Mouse (Mus musculus) left cerebral cortex, postnatal 36 days (tissue): ENCODE data around the gene Commd1. TPM values are rescaled to one million over a fixed set of nuclear protein-coding genes. Genes with fewer than 3 reads are reported as not detected.

ENCODE experiments used
- DNase-seq, 2 experiments: peaks; one replicate each; pipeline ENCODE4 v3.0.0; 2021 to 2022; ENCODE audit warnings: low spot score in 2 of 2, mixed read lengths in 1 of 2
- intact Hi-C: fragments of 180-260 bp; cut with DNase I; formaldehyde crosslinking; loops from one replicate; pipeline ENCODE4 v1.15.1; 2025
- total RNA-seq, 2 experiments: library from RNA; stranded (reverse); gene quantifications; 2 replicates each; pipeline ENCODE4 v1.2.3; 2021

Gene Commd1
- total RNA-seq, 2 experiments from 2014 or later: 38.8 to 44.6 TPM

- intact Hi-C loops: no loop called here
- DNase-seq: no peak
These were observed 20.1 kb downstream of the Commd1 start for GRCm38 (mm10) chr11:22962101-22962500.

GRCm38 (mm10) chr11:22957791-22958374, 24.3 kb downstream of the Commd1 start:
- intact Hi-C loops: loop anchor here (2.0 to 5.0 kb wide), 2 partner anchors 101 to 327 kb away; no protein-coding TSS in a partner anchor
- no peak for DNase-seq

- intact Hi-C loops: loop anchor here (5.0 kb wide), 1 partner anchor 100 kb away; no protein-coding TSS in a partner anchor
- no peak for DNase-seq
These were observed 25.4 kb downstream of the Commd1 start for GRCm38 (mm10) chr11:22956830-22957229.

GRCm38 (mm10) chr11:22956346-22956745, 25.8 kb downstream of the Commd1 start:
- DNase-seq: no peak
- intact Hi-C loops: loop anchor here (5.0 kb wide), 1 partner anchor 99 kb away; no protein-coding TSS in a partner anchor

DNA sequence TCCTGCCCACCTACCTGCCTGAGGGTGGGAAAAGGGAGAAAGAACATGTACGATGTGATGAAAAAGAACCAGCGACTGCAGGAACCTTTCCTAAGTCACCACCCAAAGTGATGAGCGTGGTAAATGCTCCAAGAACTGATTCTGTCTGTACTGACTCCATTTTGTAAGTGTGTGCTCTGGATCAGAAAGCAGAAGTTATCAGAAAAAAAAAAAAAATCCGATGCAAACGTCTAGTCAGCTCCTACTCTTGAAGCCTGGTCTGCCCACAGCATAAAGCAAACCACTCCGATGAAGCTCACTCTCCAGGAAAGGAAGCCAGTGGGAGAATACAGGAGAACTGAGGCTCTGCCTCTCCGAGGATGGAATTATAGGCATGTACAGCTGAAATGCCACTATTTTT, 29.5 kb downstream of the Commd1 start:
- intact Hi-C loops: no loop called here
- DNase-seq: no peak

GRCm38 (mm10) chr11:22950131-22950530, 32.1 kb downstream of the Commd1 start:
- intact Hi-C loops: no loop called here
- DNase-seq: no peak

DNA sequence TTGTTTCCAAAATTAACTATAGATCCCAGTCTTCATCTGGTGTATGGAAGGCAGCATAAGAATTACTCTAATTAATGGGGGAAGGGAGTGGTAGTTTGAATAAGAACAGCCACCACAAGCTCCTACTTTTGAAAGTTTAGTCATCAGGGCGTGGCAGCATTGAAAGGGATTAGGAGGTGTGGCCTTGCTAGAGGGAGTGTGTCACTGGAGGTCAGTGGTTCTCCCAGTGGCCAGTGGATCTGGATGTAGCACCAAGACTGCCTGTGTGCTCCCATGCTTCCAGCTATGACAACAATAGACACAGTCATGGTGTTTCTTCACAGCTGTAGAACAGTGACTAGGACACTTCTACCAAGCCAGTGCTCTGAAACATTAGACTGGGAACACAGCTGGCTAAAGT, 33.1 kb downstream of the Commd1 start:
- DNase-seq: no peak
- intact Hi-C loops: no loop called here

GRCm38 (mm10) chr11:22938983-22939382, 43.2 kb downstream of the Commd1 start:
- intact Hi-C loops: no loop called here

DNA sequence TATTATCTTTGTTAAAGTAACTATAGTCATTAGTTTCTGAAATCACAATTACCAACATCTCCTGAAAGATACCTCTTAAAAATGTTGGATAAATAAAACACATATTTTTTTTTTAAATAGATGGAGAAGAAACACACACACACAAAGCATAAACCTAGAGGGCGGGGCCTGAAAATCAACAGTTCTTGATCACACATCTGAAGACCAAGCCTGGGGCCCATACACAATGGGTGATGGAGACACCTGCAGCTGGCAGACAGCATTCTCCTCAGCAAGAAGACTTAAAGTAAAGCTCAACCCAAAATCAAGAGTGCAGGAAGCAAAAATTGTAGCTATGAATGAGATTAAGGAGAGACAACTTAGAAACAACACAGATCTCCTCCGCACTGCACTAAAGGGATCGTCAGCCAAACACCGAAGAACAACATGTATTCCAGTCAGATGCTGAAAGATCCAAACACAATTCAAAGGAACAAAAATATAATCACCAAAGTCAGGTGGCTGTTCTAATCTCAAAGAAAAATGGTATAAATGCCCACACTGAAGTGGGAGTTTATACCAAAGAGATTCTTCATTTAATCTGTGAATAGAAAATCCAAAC, 44.4 kb downstream of the Commd1 start:
- no peak for DNase-seq
- intact Hi-C loops: no loop called here

More at GRCm38 (mm10) chr11:22938983-22939382, 43.2 kb downstream of the Commd1 start:
- DNase-seq: no peak

- DNase-seq: peak in 1 of 2 experiments; percentile 24
- intact Hi-C loops: no loop called here
These were observed 45.6 kb downstream of the Commd1 start for GRCm38 (mm10) chr11:22936446-22937125.

- intact Hi-C loops: no loop called here
- DNase-seq: no peak
These were observed 50.0 kb downstream of the Commd1 start for GRCm38 (mm10) chr11:22932167-22932566.

- intact Hi-C loops: no loop called here
These were observed 50.8 kb downstream of the Commd1 start for GRCm38 (mm10) chr11:22931320-22931905.

DNA sequence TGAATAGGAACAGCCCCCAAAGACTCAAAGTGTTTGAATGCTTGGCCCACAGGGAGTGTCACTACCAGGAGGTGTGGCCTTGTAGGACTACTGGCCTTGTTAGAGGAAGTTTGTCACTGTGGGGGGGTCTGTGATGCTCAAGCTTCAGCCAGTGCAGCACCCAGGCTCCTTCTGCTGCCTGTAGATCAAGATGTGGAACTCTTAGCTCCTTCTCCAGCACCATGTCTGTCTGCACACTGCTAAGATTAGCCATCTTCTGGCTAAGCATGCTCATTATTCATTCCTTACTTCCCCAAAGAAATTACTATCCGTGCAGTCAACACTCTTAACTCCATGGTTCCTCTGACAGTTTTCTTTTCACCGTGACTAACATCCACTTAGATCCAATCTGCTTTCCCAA, 52.1 kb downstream of the Commd1 start:
- intact Hi-C loops: no loop called here

More at GRCm38 (mm10) chr11:22931320-22931905, 50.8 kb downstream of the Commd1 start:
- no peak for DNase-seq

DNA sequence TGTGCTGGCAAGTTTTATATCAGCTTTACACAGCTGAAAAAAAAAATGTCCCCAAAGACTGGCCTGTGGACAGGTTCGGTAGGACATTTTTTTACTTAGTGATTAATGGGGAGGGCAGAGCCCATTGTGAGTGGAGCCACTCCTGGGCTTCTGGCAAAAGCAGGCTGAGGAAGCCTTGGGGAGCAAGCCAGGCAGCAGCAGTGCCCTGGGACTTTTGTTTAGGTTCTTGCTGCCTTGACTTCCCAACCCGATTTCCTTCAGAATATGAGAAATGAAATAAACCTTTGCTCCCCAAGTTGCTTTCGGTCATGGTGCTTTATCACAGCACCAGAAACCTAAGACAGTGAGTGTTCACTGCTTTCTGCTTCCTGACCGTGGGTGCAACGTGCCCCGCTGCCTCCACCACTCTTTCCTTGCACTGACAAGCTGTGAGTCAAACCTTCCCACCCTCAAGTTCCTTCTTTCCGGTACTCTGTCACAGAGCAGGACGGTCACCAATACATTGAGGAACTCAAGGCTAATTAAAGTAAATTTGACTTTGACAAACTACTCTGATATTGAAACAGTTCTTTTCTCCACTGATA, 53.5 kb downstream of the Commd1 start:
- intact Hi-C loops: no loop called here
- no peak for DNase-seq

More for the DNA sequence above, 52.1 kb downstream of the Commd1 start:
- DNase-seq: no peak

- intact Hi-C loops: no loop called here
- DNase-seq: no peak
These were observed 58.6 kb downstream of the Commd1 start for GRCm38 (mm10) chr11:22923606-22924005.

- intact Hi-C loops: no loop called here
- no peak for DNase-seq
These were observed 59.6 kb downstream of the Commd1 start for GRCm38 (mm10) chr11:22922546-22922945.

GRCm38 (mm10) chr11:22919336-22919735, 62.8 kb downstream of the Commd1 start:
- DNase-seq: no peak
- intact Hi-C loops: no loop called here

- no peak for DNase-seq
- intact Hi-C loops: no loop called here
These were observed 64.4 kb downstream of the Commd1 start for GRCm38 (mm10) chr11:22917786-22918185.

GRCm38 (mm10) chr11:22913744-22914143, 68.4 kb downstream of the Commd1 start:
- intact Hi-C loops: no loop called here
- no peak for DNase-seq

DNA sequence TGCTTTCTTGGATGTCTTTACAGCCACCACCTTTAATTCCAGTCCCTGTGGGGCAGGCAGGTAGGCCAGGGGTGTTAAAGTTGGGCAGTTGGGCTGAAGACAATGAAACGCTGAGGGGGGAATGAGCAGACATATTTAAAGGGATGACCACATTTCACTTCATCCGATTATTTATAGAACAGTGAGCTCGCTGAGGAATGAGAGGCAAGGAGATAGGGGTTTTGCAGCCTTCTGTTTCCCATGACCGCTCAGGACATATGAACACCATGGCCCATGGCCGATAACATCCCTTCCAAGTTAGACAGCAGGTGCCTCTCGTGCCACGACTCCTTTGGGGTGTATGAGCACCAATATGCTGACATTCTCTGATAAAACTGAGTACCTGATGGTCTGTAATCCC, 70.4 kb downstream of the Commd1 start:
- DNase-seq: no peak
- intact Hi-C loops: no loop called here
